Mouse (Mus musculus): ENCODE results near the gene Il12a.

DNA sequence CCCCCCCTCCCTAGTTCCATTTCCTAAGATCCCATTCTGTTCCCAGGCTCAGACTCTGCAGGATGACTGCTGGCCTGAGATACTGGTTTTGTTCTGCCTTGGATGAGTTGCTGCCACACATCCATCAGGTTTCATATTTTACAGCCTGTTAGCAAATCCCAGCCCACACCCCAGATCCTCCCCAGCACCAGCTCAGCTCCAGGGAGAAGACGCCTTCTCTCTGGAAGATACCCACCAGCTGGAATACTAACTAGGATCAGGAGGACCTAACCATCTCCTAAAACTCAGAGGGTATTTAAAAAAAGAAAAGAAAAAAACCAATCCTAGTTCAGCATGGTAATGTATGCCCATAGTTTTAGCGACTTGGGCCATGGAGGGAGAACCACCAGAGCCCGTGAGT is 40.2 kb upstream of the Il12a start:
- TF ChIP-seq POLR2A (IDR thresholded peaks at IDR 0.05; ENCODE audit: insufficient read depth, low read depth, low read length) (no peak), CTCF (IDR thresholded peaks at IDR 0.05; ENCODE audit: insufficient read depth, low read depth, low read length) (no peak)
